Comparison of ENCODE assay signal across 14 mouse cellular contexts in the genomic region with DNA sequence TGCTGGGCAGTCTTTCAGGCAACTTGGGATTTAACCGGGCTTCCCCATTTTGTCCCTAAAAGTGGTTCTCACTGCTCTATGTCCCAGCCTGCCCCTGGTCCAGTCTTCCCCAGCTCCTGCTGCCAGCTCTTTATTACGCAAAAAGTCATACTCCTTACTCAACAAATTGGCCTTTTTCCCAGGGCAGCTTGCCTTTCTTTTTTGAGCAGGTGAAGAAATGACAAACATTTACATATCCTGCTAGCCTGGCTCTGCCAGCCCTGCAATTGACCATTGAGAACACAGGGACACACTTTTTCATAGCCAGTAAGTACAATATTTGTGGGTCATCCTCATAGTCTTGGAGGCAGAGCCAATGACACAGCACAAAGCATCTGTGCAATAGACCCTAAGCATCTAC. TPM values are rescaled to one million over a fixed set of nuclear protein-coding genes. Genes with fewer than 3 reads are reported as not detected.
DNase-seq lines count a peak whose midpoint lies in the region; ATAC-seq and TF ChIP-seq lines count a peak whose summit lies in the region.
"Had no signal": no experiment of that assay in that cellular context is flagged by ENCODE, and none has a peak within 500 bp of the region (broad histone marks: within the 10 kb centered on the region; RNA-seq: fewer than 3 reads in every experiment).

No protein-coding gene starts in this region.

- H3K4me2 ChIP-seq in kidney, embryonic 15.5 days, result no peak overlapping the region
- H3K4me2 ChIP-seq in lung, embryonic 16.5 days (ENCODE audit: low read depth, low read length), result no peak overlapping the region
- H3K4me2 ChIP-seq: hindbrain, embryonic 15.5 days had no signal

- POLR2A ChIA-PET in Patski (lab: Charles Lee), result no interaction called here

- H3K4me3 ChIP-seq in kidney, embryonic 15.5 days (replicated peaks), result no peak overlapping the region
- H3K4me3 ChIP-seq in lung, embryonic 16.5 days (ENCODE audit: low read length), result no peak overlapping the region
- H3K4me3 ChIP-seq: hindbrain, embryonic 15.5 days; layer of hippocampus, adult 2 months; limb, embryonic 10.5 days had no signal

- ATAC-seq in kidney, embryonic 15.5 days (replicated peaks; ENCODE audit: low FRiP score), result no peak
- ATAC-seq in Patski, result peak; percentile 52
- peak; percentile 76 for ATAC-seq in lung, embryonic 16.5 days (ENCODE audit: low read depth)

- H3K9me3 ChIP-seq in kidney, embryonic 15.5 days (replicated peaks), result no peaks in the 10 kb centered on the region
- H3K9me3 ChIP-seq in lung, embryonic 16.5 days (ENCODE audit: control insufficient read depth, low read length), result no peaks in the 10 kb centered on the region
- H3K9me3 ChIP-seq: hindbrain, embryonic 15.5 days; limb, embryonic 10.5 days had no signal

- CTCF ChIA-PET in Patski (lab: Charles Lee), result interaction anchor here (0.9 to 1.4 kb wide), 2 partner anchors 20 to 30 kb away, joined by 3 read pairs; no protein-coding TSS in a partner anchor

- no peak for TF ChIP-seq CTCF in Patski (IDR thresholded peaks at IDR 0.05)

- in situ Hi-C loops in Patski (cut with MboI; ENCODE audit: low pct_unique_long_range_greater_than_20kb), result no loop called here

- H3K4me1 ChIP-seq in kidney, embryonic 15.5 days, result no peaks in the 10 kb centered on the region
- peaks cover 6% of the 10 kb centered on the region; the same call in 1 of the 2 replicates for H3K4me1 ChIP-seq in lung, embryonic 16.5 days (replicated peaks; ENCODE audit: control insufficient read depth, insufficient read depth, low read length)
- H3K4me1 ChIP-seq: hindbrain, embryonic 15.5 days; limb, embryonic 10.5 days had no signal

- no peaks in the 10 kb centered on the region for H3K27me3 ChIP-seq in kidney, embryonic 15.5 days
- no peaks in the 10 kb centered on the region for H3K27me3 ChIP-seq in Patski
- no peaks in the 10 kb centered on the region for H3K27me3 ChIP-seq in lung, embryonic 16.5 days (ENCODE audit: control insufficient read depth, insufficient read depth, low read depth, low read length)
- H3K27me3 ChIP-seq: hindbrain, embryonic 15.5 days had no signal

- DNase-seq in kidney, adult 8-10 months, result peak; percentile 13 to 32
- DNase-seq in Patski (ENCODE audit: low read depth, low spot score), result no peak
- peak; percentile 64 for DNase-seq in adrenal gland, postnatal 14 days
- DNase-seq in retina, embryonic 14.5 days (ENCODE audit: low spot score), result no peak
- DNase-seq in spleen, postnatal 14 days (ENCODE audit: low spot score in 2 of 2), result no peak
- DNase-seq: embryo, embryonic 11 days; gastrocnemius, postnatal 36 days; thymus, postnatal 4 days had no signal

- H3K36me3 ChIP-seq in kidney, embryonic 15.5 days, result no peaks in the 10 kb centered on the region
- H3K36me3 ChIP-seq in lung, embryonic 16.5 days (ENCODE audit: control insufficient read depth, insufficient read depth, low read length), result no peaks in the 10 kb centered on the region
- H3K36me3 ChIP-seq: hindbrain, embryonic 15.5 days; limb, embryonic 10.5 days had no signal

- 87% methylated on average over 2 of the region's 2 CpGs for WGBS in kidney, embryonic 15.5 days
- 70% methylated on average over 2 of the region's 2 CpGs for WGBS in lung, embryonic 16.5 days

- no peak overlapping the region for H3K27ac ChIP-seq in kidney, embryonic 15.5 days
- H3K27ac ChIP-seq in lung, embryonic 16.5 days (ENCODE audit: low read length), result no peak overlapping the region
- H3K27ac ChIP-seq: hindbrain, embryonic 15.5 days; layer of hippocampus, adult 2 months; limb, embryonic 10.5 days had no signal

- no peak overlapping the region for H3K9ac ChIP-seq in kidney, embryonic 15.5 days
- no peak overlapping the region for H3K9ac ChIP-seq in lung, embryonic 16.5 days (ENCODE audit: low read length)
- H3K9ac ChIP-seq: hindbrain, embryonic 15.5 days had no signal

RNA-seq across cellular contexts. Expression of a gene that starts 10.2 kb away (rescaled TPM):
- 0.15 TPM in 1 of 2 replicates, not detected in the other for polyA plus RNA-seq in kidney, embryonic 15.5 days (2015; fragmentation: Nextera tagmentation; extraction: Ambion mirVana)
- polyA plus RNA-seq in Patski (2021), result 0.33 TPM
- total RNA-seq in adrenal gland, postnatal 14 days (2021), result 0.11 TPM in 1 of 2 replicates, not detected in the other
- not detected in 2 replicates for polyA plus RNA-seq in lung, embryonic 16.5 days (2015; fragmentation: Nextera tagmentation; extraction: Ambion mirVana)
- total RNA-seq: megakaryocyte-erythroid progenitor cell, adult 5-6 weeks had no signal
- polyA plus RNA-seq: limb, embryonic 10.5 days had no signal

Comparison
In these comparisons a context has a peak if more than half of its experiments do, and no peak if none do; other contexts are left out.
1. DNase-seq: peak in kidney, adult 8-10 months (2 of 2) and adrenal gland, postnatal 14 days (single experiment); none in Patski (single experiment), retina, embryonic 14.5 days (single experiment) and spleen, postnatal 14 days (0 of 2).